Mouse (Mus musculus) lung, embryonic 15.5 days (tissue): ENCODE measurements around the gene Atp6v0a2. TPM values are rescaled to one million over a fixed set of nuclear protein-coding genes. Genes with fewer than 3 reads are reported as not detected.

Experiments used
- ATAC-seq: fragments of 200-750 bp; cut with Nextera tagmentation; 2 replicates; pipeline ENCODE4 v1.8.0; 2017; ENCODE audit warnings: moderate number of reproducible peaks, borderline replicate concordance; ENCODE audit not compliant: low FRiP score, low TSS enrichment; ENCODE audit errors: extremely low read depth
- H3K27ac ChIP-seq: fragments of 300-500 bp; sonication (generic); 2 replicates; pipeline ENCODE4 v1.5.1; 2015; ENCODE audit warnings: moderate library complexity, mild to moderate bottlenecking, inconsistent platforms
- H3K27me3 ChIP-seq: fragments of 300-500 bp; sonication (generic); 2 replicates; pipeline ENCODE4 v1.6.1; 2015; ENCODE audit warnings: inconsistent platforms
- H3K36me3 ChIP-seq: fragments of 300-500 bp; sonication (generic); 2 replicates; pipeline ENCODE4 v1.6.1; 2015; ENCODE audit warnings: inconsistent platforms
- H3K4me1 ChIP-seq: fragments of 300-500 bp; sonication (generic); 2 replicates; pipeline ENCODE4 v1.6.1; 2015; ENCODE audit warnings: inconsistent platforms
- H3K4me2 ChIP-seq: fragments of 300-500 bp; sonication (generic); 2 replicates; pipeline ENCODE4 v1.6.1; 2015; ENCODE audit warnings: inconsistent platforms, mild to moderate bottlenecking, moderate library complexity
- H3K4me3 ChIP-seq: fragments of 300-500 bp; sonication (generic); 2 replicates; pipeline ENCODE4 v1.5.1; 2015; ENCODE audit warnings: mild to moderate bottlenecking, inconsistent platforms
- H3K9ac ChIP-seq: fragments of 300-500 bp; sonication (generic); 2 replicates; pipeline ENCODE4 v1.6.1; 2015; ENCODE audit warnings: inconsistent platforms
- H3K9me3 ChIP-seq: fragments of 300-500 bp; sonication (generic); 2 replicates; pipeline ENCODE4 v1.6.1; 2016; ENCODE audit warnings: inconsistent platforms
- WGBS: fragments of 180-500 bp; shearing (Covaris S2); methylation state at CpG from one replicate; pipeline ENCODE4 v1.1.7; 2015; 5-methylcytosine and 5-hydroxymethylcytosine counted together
- polyA plus RNA-seq: library from polyadenylated mRNA; unstranded; fragments of >200 nt; fragmentation: Nextera tagmentation; extraction: Ambion mirVana; gene quantifications from 2 replicates; pipeline ENCODE4 v1.2.1, GENCODE M21; 2015

Gene Atp6v0a2
- polyA plus RNA-seq, 1 experiment from 2014 or later: 45.1 TPM

- H3K4me1 ChIP-seq: no peaks in the 10 kb centered on the region
- no peaks in the 10 kb centered on the region for H3K36me3 ChIP-seq
- no peak overlapping the region for H3K27ac ChIP-seq
- no peak overlapping the region for H3K9ac ChIP-seq
- H3K27me3 ChIP-seq: no peaks in the 10 kb centered on the region
- H3K4me2 ChIP-seq: no peak overlapping the region
- H3K4me3 ChIP-seq: no peak overlapping the region
- ATAC-seq: no peak
- WGBS: 59% methylated on average over 9 of the region's 9 CpGs
- no peaks in the 10 kb centered on the region for H3K9me3 ChIP-seq
Measured at GRCm38 (mm10) chr5:124751656-124752055, 123.3 kb downstream of the Atp6v0a2 start.

GRCm38 (mm10) chr5:124761011-124761410 is 132.6 kb downstream of the Atp6v0a2 start:
- no peak overlapping the region for H3K4me2 ChIP-seq
- no peaks in the 10 kb centered on the region for H3K27me3 ChIP-seq
- no peak overlapping the region for H3K9ac ChIP-seq
- ATAC-seq: no peak
- WGBS: 56% methylated on average over 18 of the region's 18 CpGs
- H3K9me3 ChIP-seq: no peaks in the 10 kb centered on the region
- H3K27ac ChIP-seq: no peak overlapping the region
- no peaks in the 10 kb centered on the region for H3K4me1 ChIP-seq
- H3K36me3 ChIP-seq: no peaks in the 10 kb centered on the region
- H3K4me3 ChIP-seq: no peak overlapping the region

GRCm38 (mm10) chr5:124761787-124762186 is 133.4 kb downstream of the Atp6v0a2 start:
- H3K36me3 ChIP-seq: no peaks in the 10 kb centered on the region

More at GRCm38 (mm10) chr5:124761787-124762186, 133.4 kb downstream of the Atp6v0a2 start:
- Histone ChIP-seq H3K27ac (no peak overlapping the region), H3K4me2 (no peak overlapping the region), H3K4me3 (no peak overlapping the region), H3K27me3 (no peaks in the 10 kb centered on the region), H3K9me3 (no peaks in the 10 kb centered on the region), H3K4me1 (no peaks in the 10 kb centered on the region), H3K9ac (no peak overlapping the region)
- 96% methylated on average over 1 of the region's 1 CpGs for WGBS
- no peak for ATAC-seq

Other genes starting within 250 kb of the Atp6v0a2 start
- 74.7 and 80.3 TPM in 2 replicates for gene Sbno1, start 202.6 kb upstream of the Atp6v0a2 start, polyA plus RNA-seq
- gene Kmt5a, start 188.6 kb upstream of the Atp6v0a2 start, polyA plus RNA-seq: 59.8 and 61.3 TPM in 2 replicates
- gene Rilpl2, start 150.2 kb upstream of the Atp6v0a2 start, polyA plus RNA-seq: 31.4 and 31.7 TPM in 2 replicates
- gene Snrnp35, start 145.4 kb upstream of the Atp6v0a2 start, polyA plus RNA-seq: 25.3 and 26.5 TPM in 2 replicates
- 20.7 and 20.8 TPM in 2 replicates for gene Rilpl1, start 97.2 kb upstream of the Atp6v0a2 start, polyA plus RNA-seq
- 636 TPM in 2 replicates for gene Tmed2, start 87.9 kb upstream of the Atp6v0a2 start, polyA plus RNA-seq
- gene Ddx55, start 75.7 kb upstream of the Atp6v0a2 start, polyA plus RNA-seq: 12.3 and 12.5 TPM in 2 replicates
- 70.1 and 76.6 TPM in 2 replicates for gene Eif2b1, start 49.4 kb upstream of the Atp6v0a2 start, polyA plus RNA-seq
- 56.8 and 57.5 TPM in 2 replicates for gene Gtf2h3, start 49.4 kb upstream of the Atp6v0a2 start, polyA plus RNA-seq
- 0.26 and 0.41 TPM in 2 replicates for gene Dnah10, start 96.5 kb downstream of the Atp6v0a2 start, polyA plus RNA-seq
- 9.5 and 10.4 TPM in 2 replicates for gene Ccdc92, start 233.8 kb downstream of the Atp6v0a2 start, polyA plus RNA-seq
- gene Zfp664, start 234.1 kb downstream of the Atp6v0a2 start, polyA plus RNA-seq: 94.7 and 106 TPM in 2 replicates